Mouse (Mus musculus) gastrocnemius, postnatal 36 days (tissue): ENCODE measurements around the gene Olfr1111. TPM values are rescaled to one million over a fixed set of nuclear protein-coding genes. Genes with fewer than 3 reads are reported as not detected.
"Not testable (repeated sequence)": the region's sequence is repeated elsewhere in the genome, so short reads cannot be mapped to it uniquely, and the experiment has no call there.

Experiments
- DNase-seq, 2 experiments: peaks; one replicate each; pipeline ENCODE4 v3.0.0; 2022
- intact Hi-C: fragments of 180-260 bp; cut with DNase I; formaldehyde crosslinking; loops from one replicate; pipeline ENCODE4 v1.15.1; 2025
- long read RNA-seq, 2 experiments: library from polyadenylated mRNA; stranded (forward); transcript quantifications; one replicate each; pipeline ENCODE4 v2.0.0; 2021
- total RNA-seq, 2 experiments: library from RNA; stranded (reverse); gene quantifications; 2 replicates each; pipeline ENCODE4 v1.2.3; 2021

Olfr1111 gene
- total RNA-seq: not detected
- long read RNA-seq, experiment 1: 0 reads
- long read RNA-seq, experiment 2: 0 reads

DNA sequence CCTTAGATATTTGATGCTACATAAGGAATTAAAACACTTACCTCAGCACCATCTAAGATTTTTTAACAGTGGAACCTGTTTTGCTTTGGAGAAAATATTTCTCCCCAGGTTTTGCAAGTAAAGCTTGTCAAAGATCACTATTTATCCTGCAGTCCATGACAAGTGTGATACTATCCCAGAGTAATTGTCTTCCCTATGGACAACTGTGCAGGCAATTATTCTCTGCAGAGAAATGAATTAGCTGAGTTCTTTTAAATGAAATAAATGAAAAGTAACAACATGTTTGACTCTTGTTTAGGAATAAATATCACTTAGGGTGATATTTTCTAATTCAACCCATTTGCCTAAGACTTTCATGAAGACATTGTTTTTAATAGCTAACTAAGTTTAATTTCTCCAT lies at the start of gene Olfr1111:
Gene Olfr1111, minus strand, starts transcription at position 101 of the 400 bp plus-strand sequence.
- no peak for DNase-seq
- intact Hi-C loops: no loop called here

DNA sequence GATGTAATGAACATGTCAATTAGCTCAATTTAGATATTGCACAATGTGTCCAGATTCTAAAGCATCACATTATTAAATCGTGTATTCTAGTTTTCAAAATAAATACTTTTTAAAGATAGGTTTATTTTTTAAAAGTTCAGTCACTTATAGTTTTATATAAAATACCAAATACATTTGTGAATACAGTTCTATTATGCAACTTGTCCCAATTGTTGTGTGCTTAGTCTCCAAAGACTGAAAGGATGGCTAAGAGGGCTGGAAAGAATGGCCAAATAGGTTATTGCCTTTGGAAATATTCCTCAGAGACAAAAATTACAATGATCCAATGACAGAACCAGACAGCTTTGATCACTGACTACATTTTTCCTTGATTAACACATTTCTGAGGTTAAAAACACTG lies 35.1 kb upstream of the Olfr1111 start, which contains the start of gene Olfr1112:
Gene Olfr1112, plus strand, starts transcription at position 301 of the 400 bp plus-strand sequence.
- no peak for DNase-seq
- intact Hi-C loops: no loop called here

DNA sequence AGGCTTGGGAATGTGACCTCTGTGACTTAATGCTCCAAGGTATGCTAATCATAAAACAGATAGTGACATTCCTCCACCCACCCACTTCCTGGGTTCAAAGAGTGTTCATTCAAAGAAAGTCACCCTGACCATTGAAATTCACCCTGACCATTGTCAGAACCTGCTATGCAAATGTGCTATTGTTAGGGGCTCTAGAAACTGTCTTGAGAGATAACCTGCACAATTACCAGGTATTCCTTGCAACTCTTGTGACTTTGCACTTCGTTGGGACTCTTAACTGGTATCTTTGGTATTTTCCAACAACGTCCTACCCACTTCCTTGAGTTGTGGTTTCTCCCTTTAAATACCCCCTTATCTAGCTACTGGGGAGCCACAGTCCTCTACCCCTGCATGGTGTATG lies 15.3 kb upstream of the Olfr1111 start:
- intact Hi-C loops, DNase-seq: not testable (repeated sequence)

DNA sequence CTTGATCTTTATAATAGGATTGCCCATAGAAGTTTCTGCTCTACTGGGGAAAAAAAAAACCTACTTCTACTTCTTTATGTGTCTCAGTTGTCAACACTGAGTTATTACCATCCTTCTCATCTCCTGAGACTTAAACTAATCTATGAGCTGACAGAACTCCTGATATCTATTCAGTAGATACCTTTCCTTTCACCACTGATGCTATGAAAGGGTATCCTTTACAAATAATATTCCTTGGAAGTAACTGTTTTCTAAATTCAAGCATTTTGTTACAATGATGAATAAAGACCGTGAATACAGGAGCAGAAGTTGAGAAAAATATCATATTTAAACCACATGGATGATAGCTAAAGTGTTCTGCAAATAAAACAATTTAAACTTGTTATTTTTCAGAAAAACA lies 12.2 kb downstream of the Olfr1111 start, which contains the start of gene Olfr1110:
Gene Olfr1110, minus strand, starts transcription at position 101 of the 400 bp plus-strand sequence.
- no peak for DNase-seq
- intact Hi-C loops: no loop called here

DNA sequence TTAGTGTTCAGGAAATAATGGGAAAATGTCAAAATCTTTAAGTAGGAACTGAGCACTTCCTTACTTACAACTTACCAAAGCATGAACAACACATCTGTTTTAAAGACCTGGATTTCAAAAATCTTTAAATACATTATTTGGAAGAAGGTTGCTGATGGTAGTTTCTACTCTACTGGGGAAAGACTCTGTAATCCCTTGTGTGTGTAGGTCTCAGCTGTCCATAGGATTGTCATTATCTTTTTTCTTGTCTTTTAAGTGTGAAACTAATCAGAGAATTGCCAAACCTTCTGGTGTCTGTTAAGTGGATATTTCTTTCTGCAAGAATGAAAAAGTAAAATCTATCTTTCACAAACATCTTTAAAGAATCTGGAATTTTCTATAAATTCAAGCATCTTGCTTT lies 38.0 kb downstream of the Olfr1111 start, which contains the start of gene Olfr259:
Gene Olfr259, minus strand, starts transcription at position 101 of the 400 bp plus-strand sequence.
- intact Hi-C loops: no loop called here

More for the DNA sequence above, 38.0 kb downstream of the Olfr1111 start, which contains the start of gene Olfr259:
- DNase-seq: no peak

Other genes starting within 250 kb of the Olfr1111 start
- gene Olfr1098, start 228.1 kb downstream of the Olfr1111 start, total RNA-seq: not detected
- not detected for gene Olfr1099, start 191.9 kb downstream of the Olfr1111 start, total RNA-seq
- gene Olfr1100, start 172.7 kb downstream of the Olfr1111 start, total RNA-seq: not detected
- gene Olfr1101, start 161.4 kb downstream of the Olfr1111 start, total RNA-seq: not detected
- not detected for gene Olfr1102, start 154.2 kb downstream of the Olfr1111 start, total RNA-seq
- not detected for gene Olfr1104, start 125.5 kb downstream of the Olfr1111 start, total RNA-seq
- gene Olfr1105, start 116.1 kb downstream of the Olfr1111 start, total RNA-seq: not detected
- gene Olfr1106, start 100.4 kb downstream of the Olfr1111 start, total RNA-seq: not detected
- not detected for gene Olfr1107, start 76.8 kb downstream of the Olfr1111 start, total RNA-seq
- not detected for gene Olfr1109, start 56.6 kb downstream of the Olfr1111 start, total RNA-seq
- not detected for gene Olfr259, start 38.1 kb downstream of the Olfr1111 start, total RNA-seq
- gene Olfr1110, start 12.3 kb downstream of the Olfr1111 start, total RNA-seq: not detected
- gene Olfr1112, start 35.2 kb upstream of the Olfr1111 start, total RNA-seq: not detected
- gene Olfr1113, start 56.3 kb upstream of the Olfr1111 start, total RNA-seq: not detected
- not detected for gene Olfr1115, start 95.4 kb upstream of the Olfr1111 start, total RNA-seq
- gene Olfr1116, start 114.9 kb upstream of the Olfr1111 start, total RNA-seq: not detected
- not detected for gene Olfr1118, start 155.0 kb upstream of the Olfr1111 start, total RNA-seq
- not detected for gene Olfr1120, start 202.2 kb upstream of the Olfr1111 start, total RNA-seq
- not detected for gene Olfr1121, start 217.3 kb upstream of the Olfr1111 start, total RNA-seq
- gene Olfr1122, start 233.2 kb upstream of the Olfr1111 start, total RNA-seq: under 1 TPM in 1 of 2 experiments, not detected in 1; 0.05 TPM